Comparison of ENCODE assay signal across 9 mouse cellular contexts in genomic region chr11:120351250-120352092, GRCm38 (mm10). TPM values are rescaled to one million over a fixed set of nuclear protein-coding genes. Genes with fewer than 3 reads are reported as not detected.
A peak's percentile ranks its signal among the peaks of the same experiment; 100 is the strongest.
DNase-seq lines count a peak whose midpoint lies in the region; ATAC-seq and TF ChIP-seq lines count a peak whose summit lies in the region.
"Had no signal": no experiment of that assay in that cellular context is flagged by ENCODE, and none has a peak within 500 bp of the region (broad histone marks: within the 10 kb centered on the region; RNA-seq: fewer than 3 reads in every experiment).

No protein-coding gene starts in this region.

- peaks cover 22% of the 10 kb centered on the region for H3K79me3 ChIP-seq in C2C12 (ENCODE audit: low read depth)

- intact Hi-C loops in gastrocnemius, adult 2 months (cut with DNase I): no loop called here

- H3K4me3 ChIP-seq in gastrocnemius, adult 2 months: peak overlapping the region; percentile 98
- H3K4me3 ChIP-seq in C2C12 (ENCODE audit: insufficient read depth, poor library complexity, severe bottlenecking): no peak overlapping the region
- no peak overlapping the region for H3K4me3 ChIP-seq in embryonic facial prominence, embryonic 15.5 days (replicated peaks)
- no peak overlapping the region for H3K4me3 ChIP-seq in intestine, embryonic 14.5 days (ENCODE audit: low read depth, low read length)

- no peak for TF ChIP-seq CTCF in gastrocnemius, adult 2 months (IDR thresholded peaks at IDR 0.05)
- no peak for TF ChIP-seq CTCF in C2C12 (IDR thresholded peaks at IDR 0.05; ENCODE audit: control insufficient read depth, insufficient read depth, insufficient read length)

- DNase-seq in gastrocnemius, adult 2 months: peak; percentile 30
- DNase-seq in gastrocnemius, adult 8-10 months (ENCODE audit: low spot score in 2 of 2): no peak
- DNase-seq in intestine, embryonic 14.5 days (ENCODE audit: low spot score): no peak
- peak; percentile 15 to 45 for DNase-seq in lung, postnatal 4 days
- DNase-seq in ovary, postnatal 36 days (ENCODE audit: low spot score): no peak
- DNase-seq in layer of hippocampus, adult 9-11 months: no peak

- peak overlapping the region; percentile 53 for H3ac ChIP-seq in C2C12 (ENCODE audit: control insufficient read depth, insufficient read length, low read depth)

- no peaks in the 10 kb centered on the region for H3K9me3 ChIP-seq in embryonic facial prominence, embryonic 15.5 days (replicated peaks)
- H3K9me3 ChIP-seq in intestine, embryonic 14.5 days (ENCODE audit: control insufficient read depth, low read length): no peaks in the 10 kb centered on the region

- no peak overlapping the region for H3K4me2 ChIP-seq in embryonic facial prominence, embryonic 15.5 days (replicated peaks)
- peak overlapping the region; percentile 89 for H3K4me2 ChIP-seq in intestine, embryonic 14.5 days (ENCODE audit: low read length)

- H3K36me3 ChIP-seq in C2C12 (ENCODE audit: control insufficient read depth, insufficient read depth): peaks cover 11% of the 10 kb centered on the region
- 0 out of 2 replicates have a peak, but pooled peaks cover 2% of the 10 kb centered on the region for H3K36me3 ChIP-seq in embryonic facial prominence, embryonic 15.5 days
- peaks cover 8% of the 10 kb centered on the region for H3K36me3 ChIP-seq in intestine, embryonic 14.5 days (ENCODE audit: control insufficient read depth, insufficient read depth, low read length)

- H3K4me1 ChIP-seq in embryonic facial prominence, embryonic 15.5 days: peaks cover 45% of the 10 kb centered on the region
- H3K4me1 ChIP-seq in intestine, embryonic 14.5 days (replicated peaks; ENCODE audit: control insufficient read depth, insufficient read depth, low read length): peaks cover 40% of the 10 kb centered on the region

- no peak for ATAC-seq in embryonic facial prominence, embryonic 15.5 days (ENCODE audit: insufficient number of reproducible peaks, low FRiP score, low TSS enrichment, low read depth)
- ATAC-seq in intestine, embryonic 14.5 days (replicated peaks; ENCODE audit: low FRiP score, low TSS enrichment, low read depth): no peak

- no peaks in the 10 kb centered on the region for H3K27me3 ChIP-seq in C2C12 (ENCODE audit: control insufficient read depth, insufficient read depth, insufficient read length)
- no peaks in the 10 kb centered on the region for H3K27me3 ChIP-seq in embryonic facial prominence, embryonic 15.5 days
- no peaks in the 10 kb centered on the region for H3K27me3 ChIP-seq in intestine, embryonic 14.5 days (replicated peaks; ENCODE audit: control insufficient read depth, insufficient read depth, low read length)

- WGBS in embryonic facial prominence, embryonic 15.5 days: 85% methylated on average over 10 of the region's 10 CpGs
- WGBS in intestine, embryonic 14.5 days: 77% methylated on average over 10 of the region's 10 CpGs

- H3K27ac ChIP-seq in gastrocnemius, adult 2 months: peak overlapping the region; percentile 100
- peak overlapping the region; percentile 99 for H3K27ac ChIP-seq in embryonic facial prominence, embryonic 15.5 days (replicated peaks)
- H3K27ac ChIP-seq in intestine, embryonic 14.5 days (ENCODE audit: low read depth): peak overlapping the region; percentile 100

- peaks cover 52% of the 10 kb centered on the region for H3K79me2 ChIP-seq in C2C12 (ENCODE audit: control insufficient read depth, insufficient read depth)

- no peak overlapping the region for H3K9ac ChIP-seq in embryonic facial prominence, embryonic 15.5 days
- H3K9ac ChIP-seq in intestine, embryonic 14.5 days (ENCODE audit: low read length): peak overlapping the region; percentile 100

TF ChIP-seq in C2C12, 6 proteins besides CTCF, POLR2A, EP300 and RAD21:
- TF ChIP-seq MYOG (IDR thresholded peaks at IDR 0.05; ENCODE audit: control insufficient read depth, extremely low read depth, insufficient read length): no peak
- TF ChIP-seq MYOD1 (IDR thresholded peaks at IDR 0.05; ENCODE audit: control insufficient read depth, insufficient read length, low read depth): no peak
- no peak for TF ChIP-seq FOSL1 (IDR thresholded peaks at IDR 0.05; ENCODE audit: insufficient read depth, low read length, poor library complexity, severe bottlenecking)
- TF ChIP-seq MAX (IDR thresholded peaks at IDR 0.05): no peak
- no peak for TF ChIP-seq USF1 (IDR thresholded peaks at IDR 0.05; ENCODE audit: low read depth)
- TF ChIP-seq CEBPB (IDR thresholded peaks at IDR 0.05; ENCODE audit: low read depth): no peak

RNA-seq across cellular contexts. Expression of gene Actg1, which starts 3.1 kb away (rescaled TPM):
- total RNA-seq in gastrocnemius, adult 2 months (2021): 100 to 1,000 TPM; 201 to 262 TPM
- total RNA-seq in gastrocnemius, adult 8-10 months (2022): 100 to 1,000 TPM; 131 to 185 (median 162) TPM
- 7,516 TPM for polyA plus RNA-seq in C2C12 (2012; fragmentation: generic; extraction: Trizol)
- polyA plus RNA-seq in embryonic facial prominence, embryonic 15.5 days (2015; fragmentation: Nextera tagmentation; extraction: Ambion mirVana): 2,143 and 2,279 TPM in 2 replicates
- polyA plus RNA-seq in intestine, embryonic 14.5 days (2014; fragmentation: Nextera tagmentation; extraction: Ambion mirVana): 2,797 and 3,021 TPM in 2 replicates

RNA-seq across cellular contexts. Expression of gene Fscn2, which starts 9.9 kb away (rescaled TPM):
- total RNA-seq in gastrocnemius, adult 2 months (2021): under 1 TPM in 1 of 2 experiments, not detected in 1; 0.87 TPM
- under 1 TPM in 3 of 4 experiments, not detected in 1; 0.21 to 0.54 (median 0.29) TPM for total RNA-seq in gastrocnemius, adult 8-10 months (2022)
- polyA plus RNA-seq in C2C12 (2012; fragmentation: generic; extraction: Trizol): 0.25 TPM
- 0.98 and 1.1 TPM in 2 replicates for polyA plus RNA-seq in embryonic facial prominence, embryonic 15.5 days (2015; fragmentation: Nextera tagmentation; extraction: Ambion mirVana)
- 0.12 and 0.65 TPM in 2 replicates for polyA plus RNA-seq in intestine, embryonic 14.5 days (2014; fragmentation: Nextera tagmentation; extraction: Ambion mirVana)
- total RNA-seq: heart, postnatal 14 days had no signal

RNA-seq across cellular contexts. Expression of gene Faap100, which starts 27.1 kb away (rescaled TPM):
- total RNA-seq in gastrocnemius, adult 2 months (2021): 10 to 100 TPM; 18.5 to 18.8 TPM
- total RNA-seq in gastrocnemius, adult 8-10 months (2022): 10 to 100 TPM; 11.5 to 13.5 (median 13.3) TPM
- polyA plus RNA-seq in C2C12 (2012; fragmentation: generic; extraction: Trizol): 18.0 TPM
- polyA plus RNA-seq in embryonic facial prominence, embryonic 15.5 days (2015; fragmentation: Nextera tagmentation; extraction: Ambion mirVana): 35.8 and 39.8 TPM in 2 replicates
- 32.6 and 37.0 TPM in 2 replicates for polyA plus RNA-seq in intestine, embryonic 14.5 days (2014; fragmentation: Nextera tagmentation; extraction: Ambion mirVana)

Comparison
In these comparisons a context has a peak if more than half of its experiments do, and no peak if none do; other contexts are left out.
1. DNase-seq: peak in gastrocnemius, adult 2 months (single experiment) and lung, postnatal 4 days (2 of 2); none in gastrocnemius, adult 8-10 months (0 of 2), intestine, embryonic 14.5 days (single experiment), ovary, postnatal 36 days (single experiment) and layer of hippocampus, adult 9-11 months (single experiment).
2. Peak in every context shown above with its lines, with median percentiles within 50 percentile points of each other: H3K27ac ChIP-seq.